Mouse (Mus musculus): ENCODE results near the gene Wdr92. TPM values are rescaled to one million over a fixed set of nuclear protein-coding genes. Genes with fewer than 3 reads are reported as not detected.

The Wdr92 gene
- 11.6 and 13.3 TPM in 2 replicates for polyA plus RNA-seq (2015; fragmentation: Nextera tagmentation; extraction: Ambion mirVana)

GRCm38 (mm10) chr11:17181807-17182206 lies at the start of gene Wdr92:
Gene Wdr92, plus strand, starts transcription at chr11:17182107.

GRCm38 (mm10) chr11:17158858-17159737 lies 22.8 kb upstream of the Wdr92 start, which contains the start of gene Ppp3r1:
Gene Ppp3r1, plus strand, starts transcription at chr11:17159263.

GRCm38 (mm10) chr11:17211258-17212140 lies 29.6 kb downstream of the Wdr92 start, which contains the start of gene Pno1:
Gene Pno1, minus strand, starts transcription at chr11:17211568.

GRCm38 (mm10) chr11:17257443-17257842 lies 75.5 kb downstream of the Wdr92 start, which contains the start of gene C1d:
Gene C1d, plus strand, starts transcription at chr11:17257579.

Other genes with a start within 250 kb of the Wdr92 start
- gene Fbxo48, start 230.7 kb upstream of the Wdr92 start, polyA plus RNA-seq (2015; fragmentation: Nextera tagmentation; extraction: Ambion mirVana): 0.24 and 0.35 TPM in 2 replicates
- 193 and 208 TPM in 2 replicates for gene Cnrip1, start 130.5 kb upstream of the Wdr92 start, polyA plus RNA-seq (2015; fragmentation: Nextera tagmentation; extraction: Ambion mirVana)
- gene Plek, start 129.7 kb upstream of the Wdr92 start, polyA plus RNA-seq (2015; fragmentation: Nextera tagmentation; extraction: Ambion mirVana): 3.9 and 4.5 TPM in 2 replicates
- gene Ppp3r1, start 22.8 kb upstream of the Wdr92 start, polyA plus RNA-seq (2015; fragmentation: Nextera tagmentation; extraction: Ambion mirVana): 303 and 329 TPM in 2 replicates
- 59.6 and 65.9 TPM in 2 replicates for gene Pno1, start 29.5 kb downstream of the Wdr92 start, polyA plus RNA-seq (2015; fragmentation: Nextera tagmentation; extraction: Ambion mirVana)
- 160 and 164 TPM in 2 replicates for gene C1d, start 75.5 kb downstream of the Wdr92 start, polyA plus RNA-seq (2015; fragmentation: Nextera tagmentation; extraction: Ambion mirVana)